Mouse (Mus musculus) hematopoietic stem cell, adult 5-6 weeks (primary cell): ENCODE data around the gene Keap1. TPM values are rescaled to one million over a fixed set of nuclear protein-coding genes. Genes with fewer than 3 reads are reported as not detected.
A peak's percentile ranks its signal among the peaks of the same experiment; 100 is the strongest.
"Not testable (repeated sequence)": the region's sequence is repeated elsewhere in the genome, so short reads cannot be mapped to it uniquely, and the experiment has no call there.

Experiments used
- ATAC-seq, 2 experiments: fragments of 125-278 bp in 1 of 2; replicated peaks in 1 of 2; 2 replicates each; pipeline ENCODE4 v1.8.0; 2016 to 2017; ENCODE audit warnings: inconsistent platforms in 2 of 2, mild to moderate bottlenecking in 2 of 2, moderate number of reproducible peaks in 2 of 2, low read depth in 1 of 2, moderate TSS enrichment in 1 of 2; ENCODE audit not compliant: low FRiP score in 2 of 2, poor library complexity in 2 of 2, severe bottlenecking in 2 of 2, insufficient read depth in 1 of 2, low TSS enrichment in 1 of 2
- total RNA-seq: library from RNA; stranded (forward); fragments of 172-1452, 232-1000 nt; gene quantifications from 2 replicates; pipeline ENCODE4 v1.2.3, GENCODE M21; 2017

Gene Keap1
- total RNA-seq, 1 experiment from 2014 or later: 37.4 TPM

GRCm38 (mm10) chr9:21266889-21267288 lies 27.7 kb upstream of the Keap1 start:
- no peak for ATAC-seq

DNA sequence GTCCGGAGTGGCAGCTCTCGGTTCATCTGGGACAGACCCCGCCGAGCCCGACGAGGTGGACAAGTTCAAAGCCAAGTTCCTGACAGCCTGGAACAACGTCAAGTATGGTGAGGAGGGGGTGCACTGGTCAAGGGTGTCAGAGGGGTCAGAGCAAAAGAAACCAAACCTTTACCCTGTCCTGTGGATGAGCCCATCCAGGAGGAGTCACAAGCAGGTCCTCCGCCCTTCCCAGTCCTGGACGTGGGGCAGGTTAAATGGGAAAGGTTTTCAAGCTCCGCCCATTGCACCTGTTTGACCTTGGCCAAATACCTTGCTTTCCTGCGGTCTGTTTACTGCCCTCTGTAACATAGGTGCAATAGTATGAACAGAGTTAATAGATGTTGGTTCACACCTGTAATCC lies 26.4 kb upstream of the Keap1 start:
- ATAC-seq: no peak

DNA sequence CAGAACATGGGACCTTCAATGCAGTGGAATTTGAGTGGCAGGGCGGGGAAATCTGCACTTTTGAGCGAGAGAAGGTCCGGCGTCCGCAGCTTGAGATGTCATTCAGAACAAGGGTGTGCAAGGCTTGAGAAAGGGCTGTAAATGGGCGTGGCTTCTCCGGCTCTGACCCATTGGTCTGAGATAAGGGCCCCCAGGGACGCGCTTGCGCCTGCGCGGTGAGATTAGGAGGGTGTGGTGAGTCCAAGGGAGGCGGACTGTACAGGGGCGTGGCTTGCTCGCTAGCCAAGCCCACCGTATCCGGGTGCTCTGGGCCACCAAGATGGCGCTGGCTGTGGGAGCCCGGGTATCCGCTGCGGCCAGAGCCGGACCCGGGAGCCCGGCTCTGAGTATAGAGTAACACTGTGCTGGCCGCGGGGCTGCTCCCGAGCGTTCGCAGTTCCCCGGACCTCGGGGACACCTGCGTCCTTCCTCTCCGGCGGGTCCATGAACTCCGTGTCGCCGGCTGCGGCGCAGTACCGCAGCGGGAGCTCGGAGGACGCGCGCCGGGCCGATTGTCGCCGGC lies 25.9 kb upstream of the Keap1 start, which contains the start of gene Atg4d:
Atg4d (plus strand) TSS at position 294 of the 562 bp plus-strand sequence.
- ATAC-seq: peak; percentile 95 to 96

- no peak; a peak in 2 of 4 replicates for ATAC-seq
Observed at GRCm38 (mm10) chr9:21264272-21264999, 25.3 kb upstream of the Keap1 start.

GRCm38 (mm10) chr9:21261831-21262230 lies 22.7 kb upstream of the Keap1 start:
- ATAC-seq: no peak

DNA sequence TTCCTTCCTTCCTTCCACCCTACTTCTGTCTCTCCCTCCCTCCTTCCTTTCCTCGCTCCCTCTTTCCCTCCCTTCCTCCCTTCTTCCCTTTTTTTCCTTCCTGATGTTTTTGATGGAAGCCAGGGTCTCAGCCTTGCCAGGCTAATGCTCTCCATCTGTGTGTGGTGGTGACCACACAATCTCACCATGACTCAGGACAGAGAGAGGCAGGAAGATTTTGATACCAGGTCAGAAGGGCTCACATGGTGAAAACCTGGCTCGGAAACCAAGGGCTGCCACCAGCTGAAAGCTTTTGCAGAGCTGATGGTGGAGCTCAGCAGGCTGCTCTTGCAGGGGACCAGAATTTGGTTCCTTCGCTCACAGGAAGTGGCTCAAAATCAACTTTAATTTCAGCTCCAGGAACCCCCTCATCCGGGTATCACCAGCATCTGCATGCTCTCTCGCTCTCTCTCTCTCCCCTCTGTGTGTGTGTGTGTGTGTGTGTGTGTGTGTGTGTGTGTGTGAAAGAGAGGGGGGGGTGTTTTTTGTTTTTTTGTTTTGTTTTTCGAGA lies 21.4 kb upstream of the Keap1 start:
- peak; percentile 9 to 42; a peak in 2 of 4 replicates for ATAC-seq

DNA sequence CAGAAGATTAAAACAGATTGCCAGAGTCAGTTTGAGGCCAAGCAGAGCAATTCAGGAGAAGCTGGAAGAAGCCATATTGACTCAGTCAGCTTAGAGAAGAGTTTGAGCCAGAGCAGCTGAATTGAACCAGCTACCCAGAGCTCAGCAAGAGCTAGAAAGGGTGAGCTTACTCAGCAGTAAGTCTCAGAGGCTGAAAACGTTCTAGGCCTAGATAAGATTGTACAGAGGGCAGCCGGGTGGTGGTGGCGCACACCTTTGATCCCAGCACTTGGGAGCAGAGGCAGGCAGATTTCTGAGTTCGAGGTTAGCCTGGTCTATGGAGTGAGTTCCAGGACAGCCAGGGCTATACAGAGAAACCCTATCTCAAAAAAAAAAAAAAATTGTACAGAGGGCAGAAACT lies 17.2 kb upstream of the Keap1 start:
- ATAC-seq: not testable (repeated sequence)

GRCm38 (mm10) chr9:21254690-21255089 lies 15.5 kb upstream of the Keap1 start:
- ATAC-seq: no peak

- no peak for ATAC-seq
Observed at GRCm38 (mm10) chr9:21251116-21251735, 12.1 kb upstream of the Keap1 start.

DNA sequence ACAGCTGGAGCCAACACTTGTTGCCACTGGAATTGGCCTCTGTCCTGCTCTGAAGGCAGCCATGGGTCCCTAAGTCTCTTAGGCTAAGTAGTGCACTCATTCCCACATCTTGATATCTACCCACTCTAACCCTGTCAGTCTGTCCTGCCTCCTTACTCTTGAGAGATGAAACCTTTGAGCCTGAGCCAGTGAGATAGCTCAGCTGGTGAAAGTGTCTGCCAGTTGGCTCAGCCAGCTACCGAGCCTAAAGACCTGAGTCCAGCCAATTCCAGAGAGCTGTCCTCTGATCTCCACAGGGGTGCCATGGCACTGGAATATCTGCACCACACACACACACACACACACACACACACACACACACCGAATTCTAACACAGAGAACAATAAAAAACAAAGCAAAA lies 11.3 kb upstream of the Keap1 start:
- ATAC-seq: no peak

GRCm38 (mm10) chr9:21249629-21250508 lies 10.7 kb upstream of the Keap1 start:
- no peak for ATAC-seq

- peak in 1 of 2 experiments; percentile 36; a peak in 2 of 4 replicates for ATAC-seq
Observed at GRCm38 (mm10) chr9:21248326-21248725, 9.2 kb upstream of the Keap1 start, which contains the start of gene S1pr5. TSS of gene S1pr5 (minus strand) at chr9:21248443.

DNA sequence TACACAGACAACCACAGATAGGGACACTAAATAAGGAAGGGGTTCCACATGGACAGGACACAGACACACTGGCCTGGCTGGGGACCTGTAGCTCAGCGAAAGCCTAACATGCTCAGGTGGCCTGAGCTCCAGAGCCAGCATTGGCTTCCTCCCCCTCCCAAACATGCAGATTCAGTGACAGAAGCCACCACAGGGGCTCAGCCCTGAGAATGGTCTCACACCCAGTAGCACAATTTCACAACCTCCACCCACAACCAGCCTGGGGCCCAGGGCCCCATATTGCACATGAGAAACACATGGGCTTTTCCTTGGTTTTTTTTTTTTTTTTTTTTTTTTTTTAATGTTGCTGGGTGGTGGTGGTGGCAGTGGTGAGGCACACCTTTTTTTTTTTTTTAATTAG lies 7.2 kb upstream of the Keap1 start:
- ATAC-seq: no peak

GRCm38 (mm10) chr9:21245113-21245487 lies 5.9 kb upstream of the Keap1 start:
- ATAC-seq: no peak

- ATAC-seq: peak in 1 of 2 experiments; percentile 14; a peak in 1 of 4 replicates
Observed at GRCm38 (mm10) chr9:21244428-21245112, 5.4 kb upstream of the Keap1 start.

DNA sequence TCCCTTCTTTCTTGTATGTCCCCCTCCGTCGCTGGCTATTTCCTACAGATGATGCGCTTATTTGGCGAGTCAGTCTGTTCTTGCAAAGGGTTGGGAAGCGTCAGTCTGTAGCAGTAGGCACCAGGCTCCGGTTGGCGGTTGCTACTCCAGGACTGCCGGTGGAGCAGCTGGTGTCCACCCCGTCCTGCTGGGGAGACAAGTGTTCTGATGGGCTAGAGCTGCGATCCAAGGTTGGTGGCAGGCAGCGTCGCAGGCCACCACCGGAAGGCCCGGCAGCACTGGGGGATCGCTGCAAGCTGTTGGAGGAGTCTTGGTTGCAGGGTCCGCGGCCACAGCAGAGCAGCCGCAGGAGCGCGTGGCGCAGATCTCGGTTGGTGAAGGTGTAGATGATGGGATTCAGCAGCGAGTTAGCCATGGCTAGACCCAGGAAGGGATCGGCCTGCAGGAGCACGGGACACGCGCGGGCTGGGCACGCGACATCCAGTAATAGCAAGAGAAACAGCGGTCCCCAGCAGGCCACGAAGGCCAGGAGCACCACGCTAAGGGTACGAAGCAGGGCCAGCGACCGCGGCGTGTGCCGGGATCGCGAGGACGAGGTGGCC lies 4.8 kb upstream of the Keap1 start:
- no peak for ATAC-seq
